Mouse (Mus musculus) layer of hippocampus, adult 8-10 months (tissue): ENCODE data around the gene Dohh. TPM values are rescaled to one million over a fixed set of nuclear protein-coding genes. Genes with fewer than 3 reads are reported as not detected.
A peak's percentile ranks its signal among the peaks of the same experiment; 100 is the strongest.

ENCODE experiments used
- DNase-seq, 2 experiments: peaks; one replicate each; pipeline ENCODE4 v3.0.0; 2022; ENCODE audit warnings: low spot score in 2 of 2
- total RNA-seq, 4 experiments: library from RNA; stranded (reverse); gene quantifications; 2 replicates each; pipeline ENCODE4 v1.2.4; 2022

Gene Dohh
- total RNA-seq, 4 experiments from 2014 or later, result 64.3 to 78.5 (median 72.6) TPM

DNA sequence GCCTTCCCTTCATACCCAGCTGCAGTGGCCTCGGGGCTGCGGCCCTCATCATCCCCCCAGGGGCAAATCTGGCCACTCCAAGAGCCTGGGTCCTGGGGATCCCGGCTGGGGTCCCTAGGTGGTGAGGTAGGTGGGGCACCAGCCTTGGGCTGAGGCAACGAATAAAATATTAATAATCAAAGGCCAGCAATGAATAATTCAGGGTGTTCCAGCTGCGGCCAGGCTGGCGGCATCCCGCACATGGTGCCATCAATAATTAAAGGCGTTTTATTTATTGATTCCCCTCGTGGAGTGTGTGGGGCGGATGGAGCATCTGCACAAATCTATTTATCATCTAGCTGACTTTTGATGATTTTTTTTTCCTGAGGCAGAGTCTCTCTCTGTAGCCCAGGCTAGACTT, 19.3 kb downstream of the Dohh start:
- no peak for DNase-seq

DNA sequence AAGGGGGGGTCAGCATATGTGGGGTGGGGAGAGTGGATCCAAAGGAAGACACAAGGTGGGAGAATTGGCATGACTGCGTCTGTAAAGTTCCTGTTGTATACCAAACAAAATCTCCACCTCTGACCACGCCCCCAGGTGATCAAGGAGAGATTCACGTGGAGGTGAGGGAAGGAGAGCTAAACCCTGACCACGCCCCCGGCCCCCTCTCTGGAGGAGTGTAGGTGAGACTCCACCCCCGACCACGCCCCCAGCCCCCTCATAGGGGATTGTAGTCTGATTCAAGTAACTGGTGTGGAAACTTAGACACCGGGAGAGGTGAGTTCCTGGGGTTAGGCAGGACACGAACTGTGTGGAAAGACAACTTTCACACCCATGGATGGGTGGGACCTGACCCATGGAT, 19.9 kb downstream of the Dohh start:
- no peak for DNase-seq

DNA sequence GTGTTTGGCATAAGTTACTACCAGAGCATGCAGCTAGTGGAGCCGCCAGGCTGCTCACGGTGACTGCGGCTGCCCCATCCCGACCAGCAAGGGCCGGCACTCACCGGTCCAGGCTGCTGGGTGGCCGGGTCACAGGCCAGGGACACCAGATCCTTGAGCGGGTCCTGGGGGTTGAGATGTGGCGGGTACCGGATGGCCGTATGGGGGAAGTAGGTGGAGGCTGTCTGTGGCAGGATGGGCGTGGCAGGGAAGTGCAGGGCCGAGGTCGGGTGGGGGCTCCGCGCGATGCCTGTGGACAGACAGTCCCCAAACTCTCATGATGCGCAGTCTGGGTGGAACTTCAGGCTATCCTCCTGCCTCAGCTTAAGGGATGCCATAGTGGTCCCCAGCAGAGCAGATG, 20.5 kb downstream of the Dohh start:
- DNase-seq, result no peak

DNA sequence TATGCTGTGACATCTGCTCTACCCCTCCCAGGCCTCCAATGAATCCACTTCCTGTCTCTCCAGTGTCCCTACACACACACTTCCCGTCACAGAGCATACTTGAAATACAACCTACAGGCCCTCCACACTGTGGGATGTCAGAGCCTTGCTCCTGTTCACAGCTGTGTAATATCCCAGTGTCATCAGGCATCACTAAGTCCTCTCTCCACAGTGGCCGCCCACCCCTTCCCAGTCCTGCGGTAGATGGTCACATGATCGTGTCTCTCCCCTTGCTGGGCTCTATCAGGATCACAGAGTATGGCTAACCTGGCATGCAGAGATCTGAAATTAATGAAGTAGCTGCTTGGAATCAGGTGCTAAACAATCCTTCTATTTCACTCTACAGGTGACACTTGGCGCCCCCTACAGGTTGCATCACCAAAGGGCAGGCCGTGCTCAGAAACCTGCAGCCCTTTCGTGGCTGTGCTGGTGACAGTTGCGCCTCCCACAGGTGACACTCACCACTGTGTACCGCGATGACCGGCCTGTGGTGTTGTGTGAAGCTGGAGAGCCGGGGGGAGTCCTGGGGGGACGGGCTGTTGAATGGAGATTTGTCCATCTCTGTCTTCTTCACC, 21.5 kb downstream of the Dohh start:
- no peak for DNase-seq

DNA sequence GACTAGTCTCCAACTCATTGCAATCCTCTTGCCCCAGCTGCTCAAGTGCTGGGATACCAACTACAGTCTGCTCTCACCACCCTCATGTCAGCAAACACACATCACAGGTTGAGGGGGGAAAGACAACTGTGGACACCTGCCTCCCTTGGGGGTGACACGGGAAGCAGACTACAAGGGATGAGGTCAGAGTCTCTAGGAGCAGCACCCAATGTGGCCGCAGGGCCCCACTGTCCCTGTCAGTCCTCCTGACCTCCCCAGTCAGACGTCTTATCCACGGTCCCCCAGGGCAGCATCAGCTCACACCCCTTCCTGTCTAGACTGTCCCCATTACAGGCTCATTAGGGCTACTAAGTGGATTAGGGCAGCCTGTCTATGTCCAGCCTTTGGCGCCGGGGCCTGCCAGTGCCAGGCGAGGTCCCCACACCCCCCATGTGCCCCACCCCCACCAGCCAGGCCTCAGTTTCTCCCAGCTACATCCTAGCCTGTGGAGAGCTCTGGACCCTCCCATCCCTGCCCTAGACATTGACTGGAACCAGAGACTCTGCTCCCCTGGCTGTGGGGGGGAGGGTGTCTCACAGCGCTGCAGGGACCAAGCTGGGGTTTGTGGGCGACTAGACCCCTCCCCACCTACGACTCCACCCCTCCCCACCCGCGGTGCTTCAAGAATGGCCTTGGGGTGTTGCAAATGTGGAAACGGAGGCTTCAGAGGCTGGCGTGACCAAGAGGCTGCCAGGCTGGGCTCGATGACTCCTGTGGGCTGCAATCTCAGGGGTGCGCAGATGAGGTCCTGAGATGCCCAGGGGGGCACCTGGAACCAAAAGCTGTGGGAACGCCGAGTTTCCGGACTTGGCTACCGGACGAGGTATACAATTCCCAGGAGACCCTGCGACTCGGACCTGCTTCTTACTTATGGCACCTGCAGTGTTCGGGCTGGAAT, 22.5 kb downstream of the Dohh start:
- DNase-seq, result no peak

DNA sequence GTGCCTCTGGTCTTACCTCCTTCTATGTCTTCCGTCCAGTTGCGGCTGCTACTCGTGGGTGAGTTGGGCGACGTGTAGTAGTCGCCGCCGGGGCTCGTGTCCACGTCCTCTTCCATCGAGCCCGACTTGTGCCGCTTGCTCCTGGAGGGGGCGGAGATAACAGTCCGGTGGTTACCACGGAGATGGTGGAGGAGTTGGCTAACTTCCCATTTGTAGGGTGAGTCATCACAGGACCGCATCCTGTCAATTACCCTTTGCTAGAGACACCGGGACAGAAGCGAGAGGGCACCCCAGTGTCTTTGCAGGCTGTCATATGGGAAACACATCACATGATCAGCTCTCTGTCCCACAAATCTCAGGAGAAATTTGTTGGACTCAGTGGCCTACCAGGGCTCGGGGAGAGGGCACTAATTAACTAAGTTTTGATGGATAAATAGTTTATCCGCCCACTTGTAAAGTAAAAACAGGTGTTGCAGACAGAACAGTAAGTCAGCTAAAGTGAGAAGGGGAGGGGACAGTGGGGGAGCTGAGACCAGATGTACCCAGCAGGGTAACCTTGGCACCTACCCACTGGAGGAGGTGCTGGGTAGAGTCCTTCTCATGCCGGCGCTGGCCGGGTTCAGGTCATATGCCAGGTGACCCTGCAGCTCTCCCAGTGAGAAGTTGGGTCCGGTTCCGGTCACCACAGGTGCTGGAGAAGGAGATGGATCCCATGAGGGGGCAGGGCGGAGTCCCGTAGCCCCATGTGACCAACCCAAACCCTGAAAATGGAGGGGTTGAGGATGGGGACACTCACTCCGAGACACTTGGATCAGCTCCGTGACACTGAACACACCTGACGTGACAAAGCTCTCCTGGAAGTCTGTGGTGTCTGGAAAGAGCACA, 23.6 kb downstream of the Dohh start:
- DNase-seq, result peak in 1 of 2 experiments; percentile 65

DNA sequence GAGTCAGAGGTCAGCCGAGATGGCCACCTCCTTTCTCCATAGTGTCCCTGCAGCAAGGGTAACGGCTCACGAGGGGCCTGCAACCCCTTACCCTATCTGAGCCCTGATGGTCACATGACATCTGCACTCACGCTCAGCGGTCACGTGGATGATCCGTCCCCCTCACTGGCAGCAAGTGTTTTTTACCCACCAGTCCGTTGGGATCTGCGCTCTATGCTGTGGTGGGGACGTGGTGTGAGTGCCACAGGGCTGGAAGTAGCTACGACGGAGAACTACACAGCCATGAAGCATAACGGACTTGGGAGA, 24.1 kb downstream of the Dohh start:
- no peak for DNase-seq

DNA sequence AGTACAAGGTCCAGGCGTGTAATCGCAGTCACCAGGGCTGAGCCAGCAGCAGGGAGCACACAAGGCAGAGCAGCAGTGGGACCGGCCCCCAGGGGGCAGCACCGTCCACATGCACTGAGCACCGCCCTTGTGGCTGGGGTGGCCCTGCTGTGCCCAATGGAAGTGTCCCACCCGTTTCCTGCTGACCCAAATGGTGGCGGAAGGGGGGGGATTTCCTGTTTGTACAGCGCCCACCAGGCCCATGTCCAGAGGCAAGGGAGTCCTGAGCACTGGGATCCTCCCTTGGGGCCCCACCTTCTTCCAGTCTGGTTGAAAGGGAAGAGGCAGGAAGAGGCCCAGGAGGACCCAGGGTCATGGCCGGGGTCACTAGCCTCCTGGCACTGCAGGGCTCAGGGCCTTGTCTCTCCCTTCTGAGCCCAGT, 24.7 kb downstream of the Dohh start:
- no peak for DNase-seq

DNA sequence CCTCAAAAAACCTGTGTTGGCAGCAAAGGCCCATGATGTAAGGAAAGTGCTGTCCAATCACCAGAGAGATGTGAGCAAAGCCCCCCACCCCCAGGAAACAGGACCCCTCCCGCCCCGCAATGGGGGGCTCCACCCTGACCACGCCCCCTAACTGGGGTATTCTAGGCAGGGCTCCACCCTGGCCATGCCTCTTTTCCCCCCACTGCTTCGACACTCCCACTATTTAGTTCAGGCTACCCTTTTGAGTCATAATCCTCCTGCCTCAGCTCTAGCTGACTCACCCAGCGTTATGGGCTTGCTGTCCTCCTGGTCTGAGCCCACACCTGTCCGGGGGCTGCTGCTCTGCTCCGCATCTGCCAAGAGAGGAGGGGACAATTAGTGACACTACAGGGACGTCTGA, 25.1 kb downstream of the Dohh start:
- DNase-seq, result no peak

DNA sequence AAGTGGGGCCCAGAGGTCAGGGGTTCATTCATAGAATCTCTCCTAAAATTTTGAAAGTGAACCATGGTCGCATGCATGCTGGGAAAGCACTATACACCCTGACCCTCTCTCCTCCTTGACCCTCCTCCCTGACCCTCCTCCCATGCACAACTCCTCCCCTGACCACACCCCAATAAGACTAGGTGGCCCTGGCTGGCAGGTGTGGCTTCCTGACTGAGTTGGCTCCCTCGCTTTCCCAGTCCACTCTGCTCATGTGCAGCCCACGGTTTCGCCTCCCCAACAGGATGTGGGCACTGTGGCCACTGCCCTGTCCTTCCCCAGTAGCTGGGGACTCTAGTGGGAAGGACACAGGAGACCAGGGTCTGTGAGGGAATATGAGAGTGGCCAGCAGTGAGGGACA, 26.1 kb downstream of the Dohh start:
- no peak for DNase-seq

DNA sequence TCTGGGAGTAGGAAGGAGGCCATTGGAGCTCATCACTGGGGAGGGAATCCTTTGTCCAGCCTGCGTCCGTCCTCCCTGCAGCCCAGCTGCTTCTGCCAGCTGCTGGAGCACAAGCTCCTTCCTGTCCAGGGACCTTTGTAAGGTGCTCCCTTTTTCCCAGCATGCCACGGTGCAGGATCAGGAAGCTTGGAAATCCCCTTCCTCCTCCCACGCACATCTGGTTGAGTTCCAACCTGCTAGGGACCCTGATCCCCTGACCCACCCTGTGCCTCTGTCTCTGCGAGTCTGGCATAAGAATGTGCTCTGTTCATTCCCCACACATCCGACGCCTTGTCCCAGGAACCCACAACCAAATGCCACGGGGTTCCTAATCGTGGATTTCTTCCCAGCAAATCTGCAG, 26.8 kb downstream of the Dohh start:
- no peak for DNase-seq

DNA sequence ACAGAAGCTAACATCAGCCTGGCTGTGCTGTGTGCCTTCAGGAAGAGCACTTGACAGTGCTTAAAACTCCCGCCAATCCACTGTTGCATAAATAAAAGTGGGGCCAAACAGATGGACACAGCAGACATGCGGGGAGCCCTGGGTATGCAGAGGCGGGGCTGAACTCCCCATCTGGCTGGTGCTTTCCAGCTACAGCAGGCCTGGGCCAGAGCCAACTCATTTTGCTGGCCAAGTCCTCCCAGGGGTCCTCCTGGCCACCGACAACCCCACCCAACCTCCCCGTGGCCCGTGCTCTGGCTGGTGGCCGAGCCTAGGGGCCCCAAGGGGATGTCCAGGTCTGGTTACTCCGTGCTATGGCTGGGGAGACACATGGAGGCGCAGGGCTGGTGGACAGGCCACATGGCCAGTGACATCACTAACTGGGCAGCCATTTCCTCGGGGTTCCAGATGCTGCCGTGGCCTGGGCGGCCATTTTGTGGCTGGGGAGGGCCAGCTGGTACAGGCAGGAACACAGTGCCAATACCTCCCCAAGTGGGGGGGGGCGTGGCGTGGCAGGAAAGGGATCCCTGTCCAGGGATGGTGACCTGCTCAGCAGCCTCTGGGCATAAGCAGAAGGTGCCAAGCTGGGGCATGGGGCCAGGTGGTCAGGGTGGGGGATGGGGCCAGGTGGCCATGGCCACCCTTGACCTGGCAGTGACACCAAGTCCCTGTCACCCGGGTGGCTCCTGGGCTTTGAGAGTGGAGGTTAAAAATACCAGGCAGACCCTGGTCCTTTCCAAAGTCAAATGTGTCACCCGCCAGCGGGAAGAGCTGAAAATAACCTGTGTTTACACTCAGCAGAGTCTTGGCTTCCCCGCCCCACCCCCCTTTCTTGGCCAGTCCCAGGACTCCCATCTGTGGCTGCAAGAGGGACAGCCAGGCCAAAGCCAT, 27.5 kb downstream of the Dohh start:
- DNase-seq, result peak; percentile 75 to 80

DNA sequence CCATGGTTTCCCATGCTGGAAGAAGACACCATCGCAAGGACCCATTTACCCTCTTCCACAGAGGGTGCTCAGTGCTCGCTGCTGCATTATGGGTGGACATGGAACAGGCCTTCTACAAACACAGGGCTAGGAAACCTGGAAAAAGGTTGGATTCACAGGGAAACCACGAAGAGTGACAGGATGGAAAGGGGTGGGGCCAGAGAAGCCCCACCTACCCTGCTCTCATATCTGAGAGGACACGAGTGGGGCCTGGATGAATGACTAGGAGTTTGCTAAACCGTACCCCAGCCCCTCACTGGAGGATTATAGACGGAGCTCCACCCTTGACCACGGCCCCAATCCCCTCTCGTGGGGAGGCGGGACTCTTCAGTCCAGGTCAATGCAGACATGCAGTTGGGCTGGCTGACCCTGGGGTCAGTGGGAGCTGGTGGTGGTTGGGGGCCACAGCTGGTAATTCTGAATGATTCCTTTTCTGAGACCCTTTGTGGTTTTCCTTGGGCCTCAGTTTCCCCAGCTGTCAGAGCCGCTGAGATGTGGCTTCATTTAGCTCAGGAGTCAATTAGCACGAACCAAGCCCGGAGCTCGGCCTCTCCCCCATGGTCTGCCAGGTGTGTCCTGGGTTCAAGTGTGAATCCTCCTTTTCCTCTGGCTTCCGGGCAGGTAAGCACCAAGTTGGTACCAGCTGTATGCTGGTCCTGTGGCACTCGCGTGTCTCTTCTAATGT, 28.5 kb downstream of the Dohh start:
- no peak for DNase-seq

DNA sequence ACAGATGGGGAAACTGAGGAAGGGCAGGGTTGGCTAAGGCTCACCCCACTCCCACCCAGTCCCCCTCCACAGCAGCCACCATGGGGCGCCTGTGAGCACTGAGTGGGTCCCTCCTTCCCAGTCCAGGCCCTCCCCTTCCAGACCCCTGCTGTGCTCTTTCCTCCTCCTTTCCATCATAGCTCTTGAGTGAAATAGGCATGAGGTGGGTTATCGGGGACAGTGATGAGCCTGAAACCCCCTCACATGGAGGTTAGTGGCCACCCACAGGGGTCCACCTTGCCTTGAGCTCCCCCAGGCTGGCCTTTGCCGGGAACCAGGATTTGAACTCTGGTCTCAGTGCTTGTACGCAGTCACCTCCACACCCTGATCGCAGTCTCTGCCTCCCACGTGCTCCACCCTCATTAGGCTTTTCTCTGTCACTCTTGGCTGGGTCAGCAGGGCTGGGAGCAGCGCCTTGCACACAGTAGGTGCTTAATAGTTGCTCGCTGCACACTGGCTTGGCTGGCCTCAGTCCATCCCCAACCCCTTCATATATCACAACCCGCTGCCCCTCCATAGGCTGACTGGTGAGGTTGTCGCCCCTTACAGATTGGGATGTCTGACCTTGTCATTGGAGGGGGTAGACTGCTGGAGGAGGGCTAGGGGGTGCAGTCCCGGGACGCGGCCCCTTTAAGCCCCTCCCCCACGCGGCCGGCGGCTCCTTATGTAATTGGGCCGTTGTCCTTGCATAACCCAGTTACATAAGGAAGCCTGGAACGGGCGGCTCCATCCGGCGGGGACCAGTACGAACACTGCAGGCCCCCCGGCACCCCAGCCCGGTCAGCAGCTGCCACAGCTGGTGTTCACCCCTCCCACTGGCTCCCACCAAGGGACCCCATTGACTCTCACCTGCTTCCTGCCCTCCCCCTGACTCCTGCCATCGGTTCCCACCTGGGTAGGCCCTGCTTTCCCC, 29.4 kb downstream of the Dohh start:
- peak in 1 of 2 experiments; percentile 80 for DNase-seq

DNA sequence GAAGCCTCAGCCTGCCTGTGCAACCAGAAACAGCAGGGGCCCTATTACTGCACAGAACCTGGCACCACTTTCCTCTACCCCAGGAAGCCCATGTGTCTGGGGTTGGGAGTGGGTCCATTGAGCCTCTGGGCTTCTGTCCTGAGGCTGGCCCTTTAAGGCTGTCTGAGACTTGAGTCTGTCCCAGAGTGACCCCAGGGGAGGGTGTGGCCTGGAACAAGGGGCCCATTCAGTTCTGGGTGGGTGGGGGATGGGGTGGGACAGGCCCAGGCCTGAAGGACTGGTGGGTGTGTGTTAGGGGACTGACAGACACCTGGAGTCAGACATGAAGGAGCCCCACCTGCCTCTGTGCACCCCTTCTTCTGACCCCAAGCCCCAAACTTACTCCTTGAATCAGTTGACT, 30.5 kb downstream of the Dohh start:
- no peak for DNase-seq

DNA sequence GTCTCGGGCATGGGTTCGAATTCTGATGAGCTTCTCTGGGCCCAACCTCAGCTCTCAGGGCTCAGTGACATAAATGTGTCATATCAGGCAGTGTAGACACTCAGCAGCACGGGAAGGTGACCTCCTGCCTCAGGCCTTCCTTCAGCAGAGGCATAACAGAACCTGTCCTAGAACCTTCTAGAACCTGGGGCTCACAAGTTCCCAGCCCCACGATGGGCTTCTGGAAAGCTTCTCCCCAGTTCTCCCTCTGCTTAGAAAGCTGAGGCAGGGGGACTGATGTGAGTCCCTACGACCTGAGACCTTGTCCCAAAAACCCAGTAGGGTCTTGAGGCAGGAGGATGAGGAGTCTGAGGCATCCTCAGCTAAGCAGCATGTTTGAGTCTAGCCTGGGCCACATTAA, 30.9 kb downstream of the Dohh start:
- DNase-seq, result no peak

DNA sequence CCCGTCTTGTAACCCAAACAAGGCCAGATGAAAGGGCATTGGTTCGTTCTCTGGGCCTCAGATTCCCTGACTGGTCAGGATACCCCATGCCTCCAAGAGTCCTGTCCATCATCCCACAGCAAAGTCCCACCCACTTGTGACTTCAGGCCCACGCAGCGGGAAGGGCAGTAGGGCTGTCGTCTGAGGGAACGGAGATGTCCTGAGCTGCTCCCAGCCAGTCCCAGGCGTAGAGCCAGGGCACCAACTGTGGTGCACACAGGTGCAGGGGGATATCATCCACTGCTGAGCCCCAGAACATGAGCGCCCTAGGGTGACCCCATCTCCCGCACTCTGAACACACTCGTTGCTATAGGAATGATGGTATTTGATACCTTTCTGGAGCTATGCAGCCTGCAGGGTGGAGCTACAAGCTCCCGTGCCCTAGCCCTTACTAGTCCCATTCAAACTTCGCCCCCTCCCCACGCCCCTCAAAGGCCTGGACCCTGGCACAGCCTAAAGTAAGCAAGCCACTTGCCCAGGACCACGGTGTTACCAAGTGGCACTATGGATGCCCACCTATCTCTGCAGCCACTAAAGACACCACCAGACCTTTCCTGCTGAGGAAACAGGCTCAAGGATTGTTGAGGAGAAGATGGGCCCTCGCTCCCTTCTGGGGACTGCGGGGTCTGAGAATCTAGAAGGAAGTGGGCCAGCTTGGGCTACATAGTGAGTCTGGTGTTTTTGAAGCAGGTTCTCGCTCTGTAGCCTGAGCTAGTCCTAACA, 31.5 kb downstream of the Dohh start:
- no peak for DNase-seq

DNA sequence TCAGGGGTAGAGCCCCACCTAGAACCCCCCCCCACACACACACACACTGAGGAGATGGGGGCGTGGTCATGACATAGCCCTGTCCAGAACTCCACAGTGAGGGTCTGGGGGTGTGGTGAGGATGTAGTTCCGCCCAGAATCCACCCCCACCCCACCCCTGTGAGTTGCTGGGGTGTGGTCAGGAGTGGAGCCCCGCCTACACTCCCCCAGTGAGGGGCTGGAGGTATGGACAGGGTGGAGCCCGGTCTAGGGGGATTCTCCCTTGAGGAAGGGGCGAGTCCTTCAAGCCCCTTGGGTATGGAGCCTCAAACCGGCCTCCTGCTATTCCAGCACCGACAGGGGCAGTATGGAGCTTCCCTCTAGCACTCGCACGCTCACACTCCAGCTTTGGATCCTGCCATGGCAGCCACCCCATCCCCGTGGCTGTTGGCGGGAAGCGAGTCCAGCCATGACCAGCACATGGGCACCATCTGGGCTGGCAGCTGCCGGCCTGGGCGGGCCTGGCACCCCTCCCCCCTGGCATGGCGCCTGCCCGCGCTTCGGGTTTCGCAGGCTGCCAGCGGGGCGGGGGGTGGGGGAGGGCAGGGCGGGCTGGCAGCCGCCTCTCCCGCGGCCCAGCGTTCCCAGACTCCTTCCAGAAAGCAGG, 32.5 kb downstream of the Dohh start:
- DNase-seq, result peak; percentile 87 to 88
